Mouse (Mus musculus) cerebellum, postnatal 4 days (tissue): Measurements from ENCODE around the gene Rai14.

Experiments used
- DNase-seq, 2 experiments: peaks; one replicate each; pipeline ENCODE4 v3.0.0; 2022; ENCODE audit warnings: low spot score in 2 of 2, mixed read lengths in 1 of 2

Rai14 gene

GRCm38 (mm10) chr15:10721259-10721781, 6.9 kb upstream of the Rai14 start:
- no peak for DNase-seq

DNA sequence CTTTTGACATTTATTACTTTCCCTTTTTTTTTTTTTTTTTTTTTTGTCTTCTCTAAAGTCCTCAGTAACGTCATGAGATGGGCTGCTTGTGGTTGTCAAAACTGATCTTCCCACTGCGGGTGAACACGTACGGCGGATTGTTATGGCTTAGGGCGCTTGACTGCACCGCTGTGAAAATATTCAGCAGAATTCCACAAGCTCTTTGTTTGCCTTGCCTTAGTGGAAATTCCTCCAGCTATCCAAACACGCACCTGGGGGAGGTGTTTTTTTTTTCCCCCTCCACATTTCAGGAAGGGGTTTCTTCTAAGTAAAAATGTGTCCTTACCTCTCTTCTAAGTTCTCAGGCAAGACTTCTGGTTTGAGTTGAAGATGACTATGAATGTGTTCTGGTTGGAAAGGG, 6.2 kb upstream of the Rai14 start:
- no peak for DNase-seq

DNA sequence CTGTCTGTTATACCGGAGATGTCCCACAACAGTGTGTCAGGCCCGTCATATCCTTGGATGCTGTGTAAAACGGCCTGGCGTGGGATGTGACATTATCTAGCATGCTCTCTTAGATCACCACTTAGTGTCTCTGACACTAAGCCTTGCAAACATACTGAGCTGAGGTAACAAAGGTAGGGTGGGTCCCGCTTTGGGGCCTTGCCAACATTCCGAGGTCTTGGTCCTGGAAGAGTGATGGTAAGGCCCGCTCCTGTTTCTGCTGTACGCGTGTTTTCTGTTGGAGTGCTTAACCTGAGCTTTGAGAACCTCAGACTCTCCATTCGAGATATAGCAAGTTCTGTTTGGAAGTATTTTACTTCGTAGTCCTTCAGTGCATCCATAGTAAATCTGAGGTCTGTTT, 5.8 kb upstream of the Rai14 start:
- DNase-seq, result no peak

- no peak for DNase-seq
Observed at GRCm38 (mm10) chr15:10719511-10719910, 5.1 kb upstream of the Rai14 start.

DNA sequence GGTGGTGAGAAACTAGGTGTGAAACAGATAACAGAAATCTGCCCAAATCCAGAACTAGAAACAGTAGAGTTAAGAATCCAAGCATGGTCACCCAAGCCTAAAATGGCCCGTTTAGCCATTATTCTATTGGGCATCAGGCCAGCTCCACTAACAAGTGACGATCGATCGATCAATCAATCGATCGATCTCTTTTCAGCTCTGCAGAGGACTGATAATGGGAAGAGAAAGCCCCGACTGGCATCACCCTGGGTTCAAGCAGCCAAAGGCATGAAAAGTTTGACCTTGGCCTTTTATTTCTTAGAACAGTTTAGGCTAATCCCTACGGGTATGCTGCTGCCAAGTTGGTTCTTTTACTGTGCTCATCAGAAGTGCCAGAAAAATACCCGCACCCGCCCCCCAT, 4.3 kb upstream of the Rai14 start:
- DNase-seq, result no peak

DNA sequence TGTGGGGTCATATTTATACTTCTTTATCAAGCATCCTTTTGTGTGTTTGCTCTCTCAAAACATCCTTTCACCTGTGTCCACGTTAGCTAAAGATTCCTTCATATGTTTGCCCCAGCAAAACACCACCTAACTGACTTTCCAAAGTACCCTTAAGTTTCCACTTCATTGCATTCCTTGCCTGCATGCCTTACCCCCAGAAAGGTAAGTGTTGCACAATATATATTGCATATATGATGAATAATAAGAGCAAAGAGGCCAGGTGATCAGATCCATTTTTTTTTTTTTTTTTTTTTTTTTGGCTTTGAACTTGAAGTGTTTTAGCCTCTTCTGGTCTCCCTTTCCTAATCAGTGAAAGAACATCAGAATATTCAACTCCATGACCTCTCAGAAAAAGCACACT, 2.9 kb upstream of the Rai14 start:
- no peak for DNase-seq

DNA sequence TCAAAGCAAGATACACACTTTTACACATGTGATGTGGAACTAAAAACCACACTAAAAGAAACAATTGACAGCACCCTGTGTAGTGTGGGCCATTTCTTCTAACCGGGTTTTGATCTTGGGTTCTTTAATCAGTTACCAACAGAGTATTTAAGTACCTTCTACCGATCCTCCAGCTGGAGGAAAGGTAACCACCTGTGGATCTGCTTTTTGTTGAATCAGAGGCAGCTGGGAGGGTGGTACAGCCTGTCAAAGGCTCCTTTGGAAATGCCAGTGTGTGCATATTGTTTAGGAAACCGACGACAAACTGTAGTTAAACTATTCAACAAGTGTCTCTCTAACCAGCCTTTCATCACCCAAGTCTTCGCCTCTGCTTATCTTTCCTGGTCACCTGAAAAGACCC, 1.5 kb upstream of the Rai14 start:
- DNase-seq, result no peak

DNA sequence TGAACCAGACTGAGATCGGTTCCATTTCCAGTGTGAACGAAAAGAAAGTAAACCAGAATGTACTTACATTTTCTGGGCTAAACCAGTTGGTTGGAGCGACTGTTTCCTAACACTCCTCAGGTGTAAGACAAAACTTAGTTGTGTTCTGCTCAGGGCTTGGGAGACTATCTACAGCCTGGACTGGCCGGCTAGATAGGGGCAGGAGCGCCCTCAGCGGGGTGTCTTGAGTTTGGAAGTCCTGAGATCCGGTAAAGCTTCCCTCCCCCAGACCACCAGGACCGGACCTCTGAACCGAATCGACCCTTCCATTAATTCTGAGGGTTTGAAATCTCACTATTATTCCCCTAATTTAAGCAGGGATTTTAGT, 698 bp upstream of the Rai14 start:
- no peak for DNase-seq

- peak in 1 of 2 experiments; percentile 17 for DNase-seq
Observed at GRCm38 (mm10) chr15:10713626-10714316, 653 bp downstream of the Rai14 start.

GRCm38 (mm10) chr15:10713181-10713625, 1.2 kb downstream of the Rai14 start:
- DNase-seq, result no peak

- no peak for DNase-seq
Observed at GRCm38 (mm10) chr15:10712288-10712687, 2.1 kb downstream of the Rai14 start.

GRCm38 (mm10) chr15:10711231-10711630, 3.2 kb downstream of the Rai14 start:
- no peak for DNase-seq

DNA sequence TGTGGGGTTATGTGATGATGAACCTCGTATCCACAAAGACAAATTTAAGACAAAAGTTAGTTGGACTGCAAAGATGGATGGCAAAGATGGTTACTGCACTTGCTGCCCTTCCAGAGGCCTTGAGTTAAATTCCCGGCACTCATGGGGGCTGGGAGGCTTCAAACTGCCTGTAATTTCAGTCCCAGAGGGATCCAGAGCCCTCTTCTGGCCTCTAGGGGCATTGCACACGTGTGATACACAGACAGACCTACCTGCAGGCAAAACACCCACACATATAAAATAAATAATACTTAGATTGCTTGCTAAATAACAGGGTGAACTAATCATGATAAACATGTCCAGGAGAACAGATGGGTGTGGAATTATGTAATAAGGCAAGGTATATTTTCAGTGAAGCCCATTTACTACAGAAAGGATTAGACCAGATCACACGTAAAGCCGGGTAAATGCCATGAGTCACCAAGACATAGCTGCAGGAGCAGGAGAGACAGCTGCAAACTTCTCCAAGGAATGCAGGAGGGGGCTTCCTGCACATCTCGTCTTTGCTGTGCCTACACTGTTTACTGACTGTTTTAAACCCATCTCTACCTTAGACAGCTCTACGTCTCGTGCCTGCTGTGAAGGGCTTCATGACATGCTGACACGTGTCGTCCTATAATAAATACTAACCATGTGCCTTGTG, 5.7 kb downstream of the Rai14 start:
- no peak for DNase-seq

GRCm38 (mm10) chr15:10707109-10707508, 7.3 kb downstream of the Rai14 start:
- no peak for DNase-seq

GRCm38 (mm10) chr15:10706414-10706813, 8.0 kb downstream of the Rai14 start:
- DNase-seq, result no peak

- DNase-seq, result no peak
Observed at GRCm38 (mm10) chr15:10705752-10706151, 8.7 kb downstream of the Rai14 start.

- DNase-seq, result no peak
Observed at GRCm38 (mm10) chr15:10704328-10704727, 10.1 kb downstream of the Rai14 start.

DNA sequence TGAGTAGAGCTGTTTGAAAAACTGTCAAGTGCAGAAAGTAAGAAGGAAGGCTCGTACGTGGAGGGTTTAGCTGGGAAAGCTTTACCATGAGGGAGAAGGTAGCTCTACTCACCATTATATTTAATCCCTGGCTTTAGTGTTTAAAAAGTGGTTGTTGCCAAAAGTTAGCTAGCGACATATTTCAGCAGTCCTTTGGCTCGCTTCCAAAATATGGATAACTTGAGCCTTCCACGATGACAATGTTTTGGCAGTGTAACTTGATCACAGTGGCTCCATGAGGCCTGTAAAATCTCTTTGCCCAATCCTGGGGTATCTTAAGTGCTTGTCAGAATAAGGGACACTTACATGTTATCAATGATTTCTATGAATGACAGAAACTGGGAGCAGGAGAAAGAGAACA, 12.9 kb downstream of the Rai14 start:
- no peak for DNase-seq

DNA sequence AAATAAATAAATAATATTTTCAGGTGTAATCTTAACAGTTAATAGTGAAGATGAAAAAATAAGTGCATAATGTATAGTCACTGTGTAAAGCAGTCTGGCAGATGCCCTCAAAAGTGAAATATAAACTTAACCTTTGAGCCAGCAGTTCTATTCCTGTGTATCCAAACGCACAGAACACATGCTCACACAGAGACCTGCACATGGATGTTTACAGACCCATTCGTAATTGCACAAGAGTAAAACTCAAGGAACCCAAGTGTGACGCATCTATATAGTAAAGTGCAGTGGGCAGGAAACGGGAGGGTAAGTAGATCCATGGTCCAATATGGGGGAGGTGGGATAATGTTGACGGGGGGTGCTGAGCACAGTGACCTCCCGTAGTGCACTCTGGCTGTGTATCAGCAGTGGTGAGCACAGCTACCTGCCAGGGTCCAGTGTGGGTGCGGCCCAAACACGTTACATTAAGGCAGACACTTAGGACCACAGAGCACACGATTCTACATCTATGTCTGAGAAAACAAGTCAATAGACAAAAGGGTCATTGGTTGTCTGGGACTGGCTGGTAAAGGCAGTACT, 13.4 kb downstream of the Rai14 start:
- DNase-seq, result no peak

- no peak for DNase-seq
Observed at GRCm38 (mm10) chr15:10696478-10697234, 17.8 kb downstream of the Rai14 start.

GRCm38 (mm10) chr15:10692627-10693026, 21.8 kb downstream of the Rai14 start:
- DNase-seq, result no peak

DNA sequence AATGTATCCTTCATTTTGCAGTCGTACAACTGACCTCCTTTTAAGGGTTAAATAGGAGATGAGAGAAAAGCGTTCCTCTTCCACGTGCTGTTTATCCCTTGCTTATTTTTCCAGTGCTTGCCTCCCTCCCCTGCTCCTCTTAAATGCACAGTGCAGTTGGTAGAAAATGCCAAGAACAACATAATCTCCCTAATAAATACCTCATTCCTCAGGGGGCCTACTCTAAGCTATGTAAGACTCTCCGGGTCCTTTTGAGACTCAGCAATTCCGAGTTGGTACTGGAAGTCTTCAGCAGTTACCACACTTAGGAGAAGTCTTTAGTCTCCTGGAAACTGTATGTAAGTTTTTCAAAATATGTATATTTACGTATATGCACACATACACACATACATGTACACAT, 22.9 kb downstream of the Rai14 start:
- no peak for DNase-seq
